Mouse (Mus musculus) heart, adult 2 months (tissue): ENCODE data around the gene Slc11a1.

Experiments
- CTCF ChIP-seq: fragments of 200-600 bp; IDR thresholded peaks from 2 replicates; pipeline ENCODE4 v1.8.1; 2022; ENCODE audit warnings: antibody characterized with exemption, mild to moderate bottlenecking, moderate library complexity
- EP300 ChIP-seq: fragments of 200-500 bp; IDR thresholded peaks from 2 replicates; pipeline ENCODE4 v1.6.1; 2011; ENCODE audit warnings: low read depth, low read length, control low read depth; ENCODE audit not compliant: insufficient read depth
- POLR2A ChIP-seq: fragments of 200-500 bp; IDR thresholded peaks from 2 replicates; pipeline ENCODE4 v1.6.1; 2011; ENCODE audit warnings: mild to moderate bottlenecking, low read depth, low read length, control low read depth; ENCODE audit not compliant: insufficient read depth

DNA sequence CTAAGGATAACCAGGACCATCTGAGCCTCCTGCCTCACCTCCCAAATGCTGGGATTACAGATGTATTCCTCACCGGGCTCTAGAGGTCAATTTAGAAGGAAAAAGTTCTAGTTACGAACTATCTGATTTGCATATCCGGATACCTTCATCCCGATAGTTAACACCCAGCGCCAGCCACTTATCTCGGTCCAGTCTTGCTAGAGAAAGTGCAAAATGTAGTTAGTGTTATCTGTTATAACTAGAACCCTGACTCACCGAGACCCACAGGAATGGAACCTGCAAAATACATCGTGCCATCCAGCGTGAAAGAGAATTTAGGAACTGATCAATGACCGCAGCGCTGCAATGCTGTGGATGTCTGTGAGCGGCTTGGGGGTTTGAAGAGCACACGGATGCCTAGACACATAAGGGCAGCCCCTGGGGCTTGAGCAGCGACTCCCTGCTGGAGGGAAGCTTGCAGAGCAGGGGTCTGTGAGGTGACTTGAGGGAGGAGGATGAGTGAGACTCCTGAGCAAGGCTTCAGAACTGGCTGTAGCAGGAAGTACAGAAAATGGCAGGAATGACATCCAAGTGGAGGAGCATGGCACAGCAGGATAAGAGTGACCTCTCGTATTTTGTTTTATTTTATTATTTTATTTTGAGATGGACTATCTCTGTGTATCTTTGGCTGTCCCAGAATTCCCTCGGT, 26.2 kb downstream of the Slc11a1 start:
- TF ChIP-seq CTCF (no peak), EP300 (no peak), POLR2A (no peak)
